Mouse (Mus musculus) brain, adult 10 weeks (tissue): Measurements from ENCODE around the gene Polr3gl. TPM values are rescaled to one million over a fixed set of nuclear protein-coding genes. Genes with fewer than 3 reads are reported as not detected.

Source experiments
- polyA plus RNA-seq: library from polyadenylated mRNA; stranded (reverse); fragments of 350-450 nt; fragmentation: Illumina TruSeq; extraction: RNeasy Lipid Tissue Mini Kit (QIAGEN cat#74804); gene quantifications from one replicate; pipeline ENCODE4 v1.2.3, GENCODE M21; 2015; ENCODE audit warnings: low read depth, low replicate concordance

The Polr3gl gene
- polyA plus RNA-seq, result 39.7 TPM

GRCm38 (mm10) chr3:96593790-96594560 lies at the start of gene Polr3gl:
Polr3gl (minus strand) TSS chr3:96594181.

GRCm38 (mm10) chr3:96634928-96635879 lies 41.2 kb upstream of the Polr3gl start, which contains the start of the genes Pex11b and Gm42957:
Pex11b (plus strand) TSS chr3:96635376.
Gm42957 (plus strand) TSS chr3:96635474.

GRCm38 (mm10) chr3:96629729-96630600 lies 36.0 kb upstream of the Polr3gl start, which contains the start of gene Rbm8a:
Rbm8a (plus strand) TSS chr3:96629933.

GRCm38 (mm10) chr3:96600639-96601250 lies 6.8 kb upstream of the Polr3gl start, which contains the start of gene Lix1l:
Lix1l (plus strand) TSS chr3:96601149.

GRCm38 (mm10) chr3:96596228-96596707 lies 2.3 kb upstream of the Polr3gl start, which contains the start of gene Ankrd34a:
Ankrd34a (plus strand) TSS chr3:96596636.

GRCm38 (mm10) chr3:96576690-96577541 lies 17.1 kb downstream of the Polr3gl start, which contains the start of gene Gm16253:
Gm16253 (plus strand) TSS chr3:96576984.

GRCm38 (mm10) chr3:96557694-96558093 lies 36.3 kb downstream of the Polr3gl start, which contains the start of gene Txnip:
Txnip (plus strand) TSS chr3:96557957.

Other genes with a start within 250 kb of the Polr3gl start
- gene BC107364, start 141.9 kb downstream of the Polr3gl start, polyA plus RNA-seq, result not detected
- 0.94 TPM for gene Hfe2, start 69.0 kb downstream of the Polr3gl start, polyA plus RNA-seq
- 25.5 TPM for gene Txnip, start 36.2 kb downstream of the Polr3gl start, polyA plus RNA-seq
- gene Gm16253, start 17.2 kb downstream of the Polr3gl start, polyA plus RNA-seq, result not detected
- gene Ankrd34a, start 2.5 kb upstream of the Polr3gl start, polyA plus RNA-seq, result 43.7 TPM
- 15.8 TPM for gene Lix1l, start 7.0 kb upstream of the Polr3gl start, polyA plus RNA-seq
- gene Rbm8a, start 35.8 kb upstream of the Polr3gl start, polyA plus RNA-seq, result 41.9 TPM
- 73.8 TPM for gene Pex11b, start 41.2 kb upstream of the Polr3gl start, polyA plus RNA-seq
- gene Gm42957, start 41.3 kb upstream of the Polr3gl start, polyA plus RNA-seq, result 0.12 TPM
- 2.6 TPM for gene Itga10, start 51.4 kb upstream of the Polr3gl start, polyA plus RNA-seq
- gene Ankrd35, start 76.0 kb upstream of the Polr3gl start, polyA plus RNA-seq, result 6.8 TPM
- gene Pias3, start 102.2 kb upstream of the Polr3gl start, polyA plus RNA-seq, result 23.9 TPM
- gene Nudt17, start 114.4 kb upstream of the Polr3gl start, polyA plus RNA-seq, result 13.2 TPM
- 28.5 TPM for gene Polr3c, start 133.4 kb upstream of the Polr3gl start, polyA plus RNA-seq
- 60.1 TPM for gene Rnf115, start 133.5 kb upstream of the Polr3gl start, polyA plus RNA-seq
- not detected for gene Pdzk1, start 235.1 kb upstream of the Polr3gl start, polyA plus RNA-seq
- not detected for gene Cd160, start 235.2 kb upstream of the Polr3gl start, polyA plus RNA-seq